In genomic region chr3:84852877-84853276, GRCm38 (mm10) we compare ENCODE assay signal across 10 mouse cellular contexts. TPM values are rescaled to one million over a fixed set of nuclear protein-coding genes. Genes with fewer than 3 reads are reported as not detected.
DNase-seq lines count a peak whose midpoint lies in the region; ATAC-seq lines count a peak whose summit lies in the region.
"Had no signal": no experiment of that assay in that cellular context is flagged by ENCODE, and none has a peak within 500 bp of the region (broad histone marks: within the 10 kb centered on the region; RNA-seq: fewer than 3 reads in every experiment).

No protein-coding gene starts in this region.

- no peak overlapping the region for H3K4me3 ChIP-seq in lung, embryonic 15.5 days
- no peak overlapping the region for H3K4me3 ChIP-seq in midbrain, embryonic 13.5 days (replicated peaks)
- H3K4me3 ChIP-seq: embryonic facial prominence, embryonic 15.5 days had no signal

- H3K4me1 ChIP-seq in lung, embryonic 15.5 days = peaks cover 17% of the 10 kb centered on the region
- H3K4me1 ChIP-seq in midbrain, embryonic 13.5 days (replicated peaks) = no peaks in the 10 kb centered on the region
- H3K4me1 ChIP-seq: embryonic facial prominence, embryonic 15.5 days had no signal

- H3K36me3 ChIP-seq in lung, embryonic 15.5 days = no peaks in the 10 kb centered on the region
- no peaks in the 10 kb centered on the region for H3K36me3 ChIP-seq in midbrain, embryonic 13.5 days
- H3K36me3 ChIP-seq: embryonic facial prominence, embryonic 15.5 days had no signal

- H3K27ac ChIP-seq in lung, embryonic 15.5 days = no peak overlapping the region
- H3K27ac ChIP-seq in midbrain, embryonic 13.5 days = no peak overlapping the region
- H3K27ac ChIP-seq: embryonic facial prominence, embryonic 15.5 days had no signal

- no peak overlapping the region for H3K4me2 ChIP-seq in lung, embryonic 15.5 days
- no peak overlapping the region for H3K4me2 ChIP-seq in midbrain, embryonic 13.5 days (replicated peaks)
- H3K4me2 ChIP-seq: embryonic facial prominence, embryonic 15.5 days had no signal

- intact Hi-C loops in heart, postnatal 36 days (cut with DNase I) = no loop called here

- peak; percentile 65 for DNase-seq in ES-CJ7 (ENCODE audit: low read depth, low spot score)
- peak; percentile 9 for DNase-seq in adrenal gland, postnatal 25 days
- peak; percentile 59 to 64 for DNase-seq in heart, postnatal 36 days
- DNase-seq in left cerebral cortex, adult 18-20 months (ENCODE audit: low spot score in 2 of 2) = no peak
- no peak for DNase-seq in layer of hippocampus, postnatal 14 days (ENCODE audit: low spot score in 2 of 2)
- DNase-seq: retina, postnatal 1 day had no signal

- ATAC-seq in lung, embryonic 15.5 days (ENCODE audit: borderline replicate concordance, extremely low read depth, low FRiP score, low TSS enrichment) = peak; percentile 42; the same call in 1 of the 2 replicates
- no peak for ATAC-seq in midbrain, embryonic 13.5 days
- ATAC-seq: hindbrain, embryonic 16.5 days had no signal

- H3K9ac ChIP-seq in lung, embryonic 15.5 days = no peak overlapping the region
- H3K9ac ChIP-seq in midbrain, embryonic 13.5 days (replicated peaks) = no peak overlapping the region
- H3K9ac ChIP-seq: embryonic facial prominence, embryonic 15.5 days had no signal

- WGBS in lung, embryonic 15.5 days = 71% methylated on average over 7 of the region's 7 CpGs
- 88% methylated on average over 7 of the region's 7 CpGs for WGBS in midbrain, embryonic 13.5 days

- no peaks in the 10 kb centered on the region for H3K27me3 ChIP-seq in lung, embryonic 15.5 days
- H3K27me3 ChIP-seq in midbrain, embryonic 13.5 days = no peaks in the 10 kb centered on the region
- H3K27me3 ChIP-seq: embryonic facial prominence, embryonic 15.5 days had no signal

- H3K9me3 ChIP-seq in lung, embryonic 15.5 days = no peaks in the 10 kb centered on the region
- no peaks in the 10 kb centered on the region for H3K9me3 ChIP-seq in midbrain, embryonic 13.5 days
- H3K9me3 ChIP-seq: embryonic facial prominence, embryonic 15.5 days had no signal

RNA-seq across cellular contexts. Expression of gene Fbxw7, which starts 37.8 kb away (rescaled TPM):
- total RNA-seq in adrenal gland, postnatal 25 days (2021) = 19.3 and 22.1 TPM in 2 replicates
- 10 to 100 TPM; 35.3 to 45.3 TPM for total RNA-seq in heart, postnatal 36 days (2021)
- 8.7 and 9.4 TPM in 2 replicates for polyA plus RNA-seq in lung, embryonic 15.5 days (2015; fragmentation: Nextera tagmentation; extraction: Ambion mirVana)
- polyA plus RNA-seq in midbrain, embryonic 13.5 days (2015; fragmentation: Nextera tagmentation; extraction: Ambion mirVana) = 21.4 and 23.3 TPM in 2 replicates
- 100 to 1,000 TPM; 224 to 233 TPM for total RNA-seq in left cerebral cortex, adult 18-20 months (2021)
- 100 to 1,000 TPM; 119 to 135 TPM for total RNA-seq in layer of hippocampus, postnatal 14 days (2021)

Comparison
In these comparisons a context has a peak if more than half of its experiments do, and no peak if none do; other contexts are left out.
1. DNase-seq: peak in ES-CJ7 (single experiment), adrenal gland, postnatal 25 days (single experiment) and heart, postnatal 36 days (2 of 2); none in left cerebral cortex, adult 18-20 months (0 of 2) and layer of hippocampus, postnatal 14 days (0 of 2).